Mouse (Mus musculus): Measurements from ENCODE around the gene Megf8. TPM values are rescaled to one million over a fixed set of nuclear protein-coding genes. Genes with fewer than 3 reads are reported as not detected.
"Not testable (repeated sequence)": the region's sequence is repeated elsewhere in the genome, so short reads cannot be mapped to it uniquely, and the experiment has no call there.

Megf8 gene
- total RNA-seq, 4 experiments from 2014 or later, result 33.9 to 35.8 (median 34.8) TPM

GRCm38 (mm10) chr7:25296945-25297453 is 20.0 kb upstream of the Megf8 start:
- DNase-seq (ENCODE audit: low spot score), result no peak

GRCm38 (mm10) chr7:25297454-25298325 is 19.3 kb upstream of the Megf8 start, which contains the start of gene Pafah1b3:
TSS of gene Pafah1b3 (minus strand) at chr7:25297986.
- peak; percentile 58 for DNase-seq (ENCODE audit: low spot score)

GRCm38 (mm10) chr7:25301063-25301462 is 15.9 kb upstream of the Megf8 start, which contains the start of gene Prr19:
TSS of gene Prr19 (plus strand) at chr7:25301411.
- no peak for DNase-seq (ENCODE audit: low spot score)

- DNase-seq (ENCODE audit: low spot score), result no peak
Measured at GRCm38 (mm10) chr7:25303003-25303684, 13.8 kb upstream of the Megf8 start.

GRCm38 (mm10) chr7:25303685-25304006 is 13.3 kb upstream of the Megf8 start:
- no peak for DNase-seq (ENCODE audit: low spot score)

GRCm38 (mm10) chr7:25305481-25305880 is 11.5 kb upstream of the Megf8 start:
- DNase-seq (ENCODE audit: low spot score), result no peak

- DNase-seq (ENCODE audit: low spot score), result no peak
Measured at GRCm38 (mm10) chr7:25305956-25306613, 10.9 kb upstream of the Megf8 start, which contains the start of gene Tmem145. TSS of gene Tmem145 (plus strand) at chr7:25306106.

- no peak for DNase-seq (ENCODE audit: low spot score)
Measured at GRCm38 (mm10) chr7:25306614-25306996, 10.4 kb upstream of the Megf8 start.

GRCm38 (mm10) chr7:25308702-25309318 is 8.2 kb upstream of the Megf8 start:
- DNase-seq (ENCODE audit: low spot score), result no peak

GRCm38 (mm10) chr7:25309425-25309824 is 7.5 kb upstream of the Megf8 start:
- no peak for DNase-seq (ENCODE audit: low spot score)

- DNase-seq (ENCODE audit: low spot score), result no peak
Measured at GRCm38 (mm10) chr7:25311193-25311592, 5.8 kb upstream of the Megf8 start.

- DNase-seq (ENCODE audit: low spot score), result no peak
Measured at GRCm38 (mm10) chr7:25313325-25313724, 3.6 kb upstream of the Megf8 start.

- no peak for DNase-seq (ENCODE audit: low spot score)
Measured at GRCm38 (mm10) chr7:25314606-25315305, 2.2 kb upstream of the Megf8 start.

- DNase-seq (ENCODE audit: low spot score), result no peak
Measured at GRCm38 (mm10) chr7:25315306-25316041, 1.5 kb upstream of the Megf8 start.

- DNase-seq (ENCODE audit: low spot score), result no peak
Measured at GRCm38 (mm10) chr7:25317446-25317999, 559 bp downstream of the Megf8 start.

- DNase-seq (ENCODE audit: low spot score), result no peak
Measured at GRCm38 (mm10) chr7:25322058-25322484, 5.1 kb downstream of the Megf8 start.

- no peak for DNase-seq (ENCODE audit: low spot score)
Measured at GRCm38 (mm10) chr7:25323219-25323618, 6.3 kb downstream of the Megf8 start.

- not testable (repeated sequence) for DNase-seq (ENCODE audit: low spot score)
Measured at GRCm38 (mm10) chr7:25325431-25325830, 8.5 kb downstream of the Megf8 start.

- no peak for DNase-seq (ENCODE audit: low spot score)
Measured at GRCm38 (mm10) chr7:25326233-25326632, 9.3 kb downstream of the Megf8 start.

Data from heart, adult 8-10 months (tissue).